Mouse (Mus musculus): ENCODE data around the gene Ints3. TPM values are rescaled to one million over a fixed set of nuclear protein-coding genes. Genes with fewer than 3 reads are reported as not detected.

Ints3 gene
- polyA plus RNA-seq, 1 experiment, result 21.1 TPM

GRCm38 (mm10) chr3:90388726-90389510 is 44.5 kb downstream of the Ints3 start:
- peak overlapping the region; percentile 41; the same call in 1 of the 2 replicates for H3K4me3 ChIP-seq (ENCODE audit: extremely low read depth, insufficient read depth, insufficient read length)
- no peak overlapping the region for H3K27ac ChIP-seq (ENCODE audit: insufficient read depth, low read length)
- TF ChIP-seq POLR2A (IDR thresholded peaks at IDR 0.05; ENCODE audit: low read depth, low read length) (no peak), CTCF (IDR thresholded peaks at IDR 0.05; ENCODE audit: extremely low read depth, insufficient read depth, insufficient read length, insufficient replicate concordance) (no peak)
- H3K27me3 ChIP-seq (ENCODE audit: control insufficient read depth, insufficient read depth, low read length), result peaks cover 6% of the 10 kb centered on the region; the same call in 1 of the 2 replicates
- no peak for DNase-seq (ENCODE audit: low read depth in 1 of 2, low spot score in 2 of 2)
- WGBS, result 12% methylated on average over 53 of the region's 53 CpGs
- peaks cover 17% of the 10 kb centered on the region for H3K36me3 ChIP-seq (ENCODE audit: control insufficient read depth, insufficient read depth, low read length)
- H3K4me1 ChIP-seq (ENCODE audit: control insufficient read depth, insufficient read depth, insufficient read length), result peaks cover 18% of the 10 kb centered on the region

GRCm38 (mm10) chr3:90388192-90388591 is 45.2 kb downstream of the Ints3 start:
- Histone ChIP-seq H3K36me3 (ENCODE audit: control insufficient read depth, insufficient read depth, low read length) (peaks cover 14% of the 10 kb centered on the region), H3K4me3 (ENCODE audit: extremely low read depth, insufficient read depth, insufficient read length) (no peak overlapping the region), H3K4me1 (ENCODE audit: control insufficient read depth, insufficient read depth, insufficient read length) (peaks cover 20% of the 10 kb centered on the region), H3K27me3 (ENCODE audit: control insufficient read depth, insufficient read depth, low read length) (peaks cover 6% of the 10 kb centered on the region; the same call in 1 of the 2 replicates), H3K27ac (ENCODE audit: insufficient read depth, low read length) (no peak overlapping the region)
- no peak for TF ChIP-seq POLR2A (IDR thresholded peaks at IDR 0.05; ENCODE audit: low read depth, low read length)
- no peak for TF ChIP-seq CTCF (IDR thresholded peaks at IDR 0.05; ENCODE audit: extremely low read depth, insufficient read depth, insufficient read length, insufficient replicate concordance)
- 57% methylated on average over 4 of the region's 4 CpGs for WGBS
- DNase-seq (ENCODE audit: low read depth in 1 of 2, low spot score in 2 of 2), result no peak

GRCm38 (mm10) chr3:90387483-90387882 is 45.9 kb downstream of the Ints3 start:
- Histone ChIP-seq H3K27me3 (ENCODE audit: control insufficient read depth, insufficient read depth, low read length) (peaks cover 6% of the 10 kb centered on the region; the same call in 1 of the 2 replicates), H3K27ac (ENCODE audit: insufficient read depth, low read length) (no peak overlapping the region), H3K4me3 (ENCODE audit: extremely low read depth, insufficient read depth, insufficient read length) (no peak overlapping the region), H3K36me3 (ENCODE audit: control insufficient read depth, insufficient read depth, low read length) (peaks cover 10% of the 10 kb centered on the region), H3K4me1 (ENCODE audit: control insufficient read depth, insufficient read depth, insufficient read length) (peaks cover 20% of the 10 kb centered on the region)
- TF ChIP-seq CTCF (IDR thresholded peaks at IDR 0.05; ENCODE audit: extremely low read depth, insufficient read depth, insufficient read length, insufficient replicate concordance) (no peak), POLR2A (IDR thresholded peaks at IDR 0.05; ENCODE audit: low read depth, low read length) (no peak)
- no peak for DNase-seq (ENCODE audit: low read depth in 1 of 2, low spot score in 2 of 2)
- 52% methylated on average over 11 of the region's 11 CpGs for WGBS

DNA sequence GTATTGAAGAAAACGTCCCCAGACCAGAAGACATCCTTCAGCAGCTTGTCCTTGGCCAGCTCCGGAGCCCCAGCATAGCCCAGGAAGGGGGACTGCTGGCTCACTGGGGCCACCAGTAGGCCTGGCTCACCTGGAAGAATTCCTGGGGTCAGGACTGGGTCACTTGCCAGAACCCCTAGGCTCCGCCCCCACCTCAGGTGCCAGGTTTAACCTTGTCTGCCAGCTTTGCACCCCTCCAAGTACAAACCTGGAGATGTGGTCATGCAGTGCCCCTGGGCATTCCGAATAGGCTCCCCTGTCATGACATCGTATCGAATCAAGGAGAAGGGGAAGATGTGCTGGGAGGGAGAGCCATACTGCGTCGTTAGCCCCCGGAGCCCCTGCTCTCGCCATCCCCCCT is 46.6 kb downstream of the Ints3 start:
- 90% methylated on average over 10 of the region's 10 CpGs for WGBS
- peaks cover 20% of the 10 kb centered on the region for H3K4me1 ChIP-seq (ENCODE audit: control insufficient read depth, insufficient read depth, insufficient read length)
- H3K36me3 ChIP-seq (ENCODE audit: control insufficient read depth, insufficient read depth, low read length), result peaks cover 7% of the 10 kb centered on the region
- no peak overlapping the region for H3K27ac ChIP-seq (ENCODE audit: insufficient read depth, low read length)
- peaks cover 6% of the 10 kb centered on the region; the same call in 1 of the 2 replicates for H3K27me3 ChIP-seq (ENCODE audit: control insufficient read depth, insufficient read depth, low read length)
- H3K4me3 ChIP-seq (ENCODE audit: extremely low read depth, insufficient read depth, insufficient read length), result no peak overlapping the region
- TF ChIP-seq CTCF (IDR thresholded peaks at IDR 0.05; ENCODE audit: extremely low read depth, insufficient read depth, insufficient read length, insufficient replicate concordance) (no peak), POLR2A (IDR thresholded peaks at IDR 0.05; ENCODE audit: low read depth, low read length) (no peak)
- no peak for DNase-seq (ENCODE audit: low read depth in 1 of 2, low spot score in 2 of 2)

DNA sequence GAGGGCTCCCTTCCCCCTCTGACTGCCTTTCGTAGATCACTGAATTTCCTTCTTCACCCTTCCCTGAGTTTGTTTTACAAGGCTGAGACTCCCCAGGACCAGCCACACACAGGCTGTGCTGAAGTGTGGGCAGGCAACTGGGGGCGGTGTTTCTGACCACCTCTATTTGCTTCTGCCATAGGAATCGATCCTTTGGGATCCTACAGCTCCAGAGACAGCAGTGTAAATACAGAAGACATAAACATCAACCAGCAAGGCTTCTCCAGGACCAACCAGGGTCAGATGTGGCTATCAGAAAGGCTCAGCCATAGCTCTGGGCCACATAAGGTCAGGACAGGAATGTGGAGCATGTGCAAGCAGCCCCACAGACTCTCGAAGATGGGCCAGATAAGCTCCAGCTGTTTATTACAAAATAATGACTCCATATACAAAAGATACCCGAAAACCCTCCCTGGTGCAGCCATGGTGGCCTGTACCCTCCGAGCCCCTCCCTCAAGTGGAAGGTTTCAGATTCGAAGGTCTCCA is 48.5 kb downstream of the Ints3 start:
- H3K27ac ChIP-seq (ENCODE audit: insufficient read depth, low read length), result no peak overlapping the region
- H3K4me1 ChIP-seq (ENCODE audit: control insufficient read depth, insufficient read depth, insufficient read length), result peaks cover 17% of the 10 kb centered on the region
- WGBS, result 76% methylated on average over 7 of the region's 7 CpGs
- no peak for DNase-seq (ENCODE audit: low read depth in 1 of 2, low spot score in 2 of 2)
- peaks cover 6% of the 10 kb centered on the region; the same call in 1 of the 2 replicates for H3K27me3 ChIP-seq (ENCODE audit: control insufficient read depth, insufficient read depth, low read length)
- no peak overlapping the region for H3K4me3 ChIP-seq (ENCODE audit: extremely low read depth, insufficient read depth, insufficient read length)
- H3K36me3 ChIP-seq (ENCODE audit: control insufficient read depth, insufficient read depth, low read length), result no peaks in the 10 kb centered on the region; the same call in 1 of the 2 replicates
- TF ChIP-seq POLR2A (IDR thresholded peaks at IDR 0.05; ENCODE audit: low read depth, low read length) (no peak), CTCF (IDR thresholded peaks at IDR 0.05; ENCODE audit: extremely low read depth, insufficient read depth, insufficient read length, insufficient replicate concordance) (no peak)

DNA sequence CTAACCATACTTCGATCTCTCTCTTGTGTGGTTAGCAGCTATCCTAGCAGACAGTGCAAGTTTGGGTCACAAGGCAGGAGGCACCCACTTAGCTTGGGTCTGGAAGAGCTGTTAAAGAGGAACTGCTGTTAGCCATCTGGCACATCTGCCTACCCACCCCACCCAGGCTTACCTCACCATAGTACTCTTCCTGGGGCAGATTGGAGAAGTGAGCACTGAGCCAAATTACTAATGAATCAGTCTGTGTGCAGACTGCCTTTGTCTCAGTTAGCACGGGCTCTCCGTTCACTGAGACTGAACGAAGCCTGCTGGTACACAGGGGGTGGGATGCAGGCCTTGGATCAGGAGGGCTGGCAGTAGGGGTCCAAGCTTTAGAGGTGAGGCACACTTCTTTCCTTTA is 49.7 kb downstream of the Ints3 start:
- H3K4me3 ChIP-seq (ENCODE audit: extremely low read depth, insufficient read depth, insufficient read length), result no peak overlapping the region
- TF ChIP-seq POLR2A (IDR thresholded peaks at IDR 0.05; ENCODE audit: low read depth, low read length) (no peak), CTCF (IDR thresholded peaks at IDR 0.05; ENCODE audit: extremely low read depth, insufficient read depth, insufficient read length, insufficient replicate concordance) (no peak)
- no peaks in the 10 kb centered on the region for H3K27me3 ChIP-seq (ENCODE audit: control insufficient read depth, insufficient read depth, low read length)
- no peak overlapping the region for H3K27ac ChIP-seq (ENCODE audit: insufficient read depth, low read length)
- WGBS, result 17% methylated on average over 4 of the region's 4 CpGs
- DNase-seq (ENCODE audit: low read depth in 1 of 2, low spot score in 2 of 2), result peak; percentile 46 to 70
- peaks cover 7% of the 10 kb centered on the region; the same call in 1 of the 2 replicates for H3K4me1 ChIP-seq (ENCODE audit: control insufficient read depth, insufficient read depth, insufficient read length)
- H3K36me3 ChIP-seq (ENCODE audit: control insufficient read depth, insufficient read depth, low read length), result no peaks in the 10 kb centered on the region; the same call in 1 of the 2 replicates

Data from spleen, adult 2 months (tissue).